Mouse (Mus musculus): ENCODE measurements at regions not wholly inside any gene's neighbourhood (a gene's known extent, or its start where the extent isn't known, plus 50 kb on each side); places are given as distances from the start of the nearest gene placed in this dataset.
"Not testable (repeated sequence)": the region's sequence is repeated elsewhere in the genome, so short reads cannot be mapped to it uniquely, and the experiment has no call there.

DNA sequence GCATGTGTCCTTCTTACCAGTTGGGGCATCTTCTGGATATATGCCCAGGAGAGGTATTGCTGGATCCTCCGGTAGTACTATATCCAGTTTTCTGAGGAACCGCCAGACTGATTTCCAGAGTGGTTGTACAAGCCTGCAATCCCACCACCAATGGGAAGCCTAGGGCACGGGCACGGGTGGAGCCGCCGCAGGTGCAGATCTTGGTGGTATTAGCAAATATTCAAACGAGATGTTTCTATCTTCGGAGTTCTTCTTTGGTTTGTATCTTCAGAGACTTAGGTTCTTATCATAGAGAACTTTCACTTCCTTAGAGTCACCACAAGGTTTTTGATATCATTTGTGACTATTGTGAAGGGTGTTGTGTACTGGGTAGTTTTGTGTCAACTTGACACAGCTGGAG lies 103.1 kb downstream of the Btbd35f12 start:
- not testable (repeated sequence) for H3K36me3 ChIP-seq (ENCODE audit: control insufficient read depth, insufficient read depth, low read length); H3K27ac ChIP-seq (replicated peaks in 1 of 2; ENCODE audit: control insufficient read depth in 1 of 2, insufficient read depth in 1 of 2, low read depth in 2 of 2, low read length in 2 of 2); H3K9ac ChIP-seq (ENCODE audit: low read length); H3K4me1 ChIP-seq (ENCODE audit: control insufficient read depth in 2 of 2, insufficient read depth in 2 of 2, low read length in 2 of 2); H3K9me3 ChIP-seq (ENCODE audit: control insufficient read depth, low read length); H3K4me3 ChIP-seq (ENCODE audit: control insufficient read depth in 1 of 2, insufficient read depth in 1 of 2, low read depth in 1 of 2, low read length in 2 of 2); H3K27me3 ChIP-seq (ENCODE audit: control insufficient read depth, insufficient read depth, low read length); H3K4me2 ChIP-seq (ENCODE audit: low read length)
- 0 out of 2 replicates have a peak, but pooled peaks have one; percentile 71 for ATAC-seq (ENCODE audit: insufficient number of reproducible peaks, insufficient read depth, low FRiP score, low read depth)
- WGBS, result 79% methylated on average over 8 of the region's 8 CpGs

All from heart, embryonic 14.5 days (tissue).